Mouse (Mus musculus): ENCODE measurements around the gene Trim65. TPM values are rescaled to one million over a fixed set of nuclear protein-coding genes. Genes with fewer than 3 reads are reported as not detected.
"Not testable (repeated sequence)": the region's sequence is repeated elsewhere in the genome, so short reads cannot be mapped to it uniquely, and the experiment has no call there.

Trim65 gene
- polyA plus RNA-seq, 1 experiment = 22.4 TPM

GRCm38 (mm10) chr11:116129091-116129790 lies 1.7 kb downstream of the Trim65 start:
- TF ChIP-seq POLR2A (IDR thresholded peaks at IDR 0.05; ENCODE audit: borderline replicate concordance, low read depth, low read length) = no peak
- TF ChIP-seq CTCF (IDR thresholded peaks at IDR 0.05; ENCODE audit: low read depth, low read length) = no peak
- Histone ChIP-seq H3K4me3 (ENCODE audit: insufficient read depth, low read length) (peak overlapping the region; percentile 65), H3K4me1 (ENCODE audit: control insufficient read depth, insufficient read depth, low read length) (peaks cover 23% of the 10 kb centered on the region), H3K27ac (ENCODE audit: insufficient read depth, low read depth, low read length) (peak overlapping the region; percentile 66)

DNA sequence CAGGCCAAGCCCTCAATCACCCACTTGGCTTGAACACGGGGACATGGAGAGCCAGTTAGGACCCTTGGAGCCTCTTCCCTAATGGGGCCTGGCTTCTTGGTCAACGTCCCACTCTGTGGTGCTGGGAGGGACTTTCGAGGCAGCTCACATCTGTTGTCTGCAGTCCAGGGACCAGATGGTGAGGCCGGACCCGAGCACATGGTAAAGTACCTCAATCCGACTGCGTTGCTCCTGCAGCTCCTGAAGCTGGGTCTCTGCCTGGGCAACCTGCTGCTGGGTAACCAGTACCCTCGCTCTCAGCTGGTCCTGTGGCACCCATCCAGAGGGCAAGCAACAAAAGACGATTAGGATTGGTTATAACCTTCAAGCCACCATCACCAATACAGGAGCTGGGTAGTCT lies 2.9 kb downstream of the Trim65 start:
- no peak overlapping the region for H3K27ac ChIP-seq (ENCODE audit: insufficient read depth, low read depth, low read length)
- no peak overlapping the region for H3K4me3 ChIP-seq (ENCODE audit: insufficient read depth, low read length)
- TF ChIP-seq CTCF (IDR thresholded peaks at IDR 0.05; ENCODE audit: low read depth, low read length) = no peak
- no peak for TF ChIP-seq POLR2A (IDR thresholded peaks at IDR 0.05; ENCODE audit: borderline replicate concordance, low read depth, low read length)
- peaks cover 23% of the 10 kb centered on the region for H3K4me1 ChIP-seq (ENCODE audit: control insufficient read depth, insufficient read depth, low read length)

DNA sequence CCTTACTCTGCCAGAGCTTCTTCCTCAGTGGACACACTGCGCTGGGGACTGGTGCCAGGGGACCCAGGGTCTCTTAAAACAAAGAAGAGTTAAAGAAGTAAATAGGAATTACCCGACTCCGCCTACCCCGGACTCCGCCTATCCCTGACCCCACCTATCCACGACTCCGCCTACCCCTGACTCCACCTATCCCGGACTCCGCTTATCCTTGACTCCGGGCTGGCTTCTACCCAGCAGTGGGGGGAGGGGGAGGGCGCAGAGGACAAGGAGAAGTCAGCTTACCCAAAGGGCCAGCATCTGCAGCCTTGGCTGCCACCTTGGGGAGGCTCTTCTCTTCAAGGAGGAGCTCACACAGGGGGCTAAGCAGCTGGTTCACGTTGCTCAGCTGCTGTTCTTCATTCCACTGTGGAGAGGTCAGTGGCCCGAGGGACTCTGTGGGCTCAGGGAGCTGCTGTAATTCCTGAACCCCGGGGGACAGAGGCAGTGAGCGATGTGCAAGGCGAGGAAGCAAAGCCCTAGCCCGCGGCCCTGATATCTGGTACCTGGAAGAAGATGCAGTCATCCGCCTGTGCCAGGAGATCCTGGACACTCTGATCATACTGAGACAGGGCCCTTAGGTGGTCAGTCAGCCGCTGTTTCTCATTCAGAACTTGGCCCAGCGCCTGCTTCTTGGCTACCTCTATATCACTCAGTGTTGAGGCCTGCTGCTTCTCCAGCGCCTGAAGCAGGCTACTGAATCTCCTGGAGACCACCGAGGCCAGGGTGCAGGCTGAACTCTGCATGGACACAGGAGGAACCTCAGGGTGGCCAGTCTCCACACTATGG lies 3.6 kb downstream of the Trim65 start, which contains the start of gene Trim47:
TSS of gene Trim47 (minus strand) at position 55 of the 825 bp plus-strand sequence.
- TF ChIP-seq CTCF (IDR thresholded peaks at IDR 0.05; ENCODE audit: low read depth, low read length) = no peak
- TF ChIP-seq POLR2A (IDR thresholded peaks at IDR 0.05; ENCODE audit: borderline replicate concordance, low read depth, low read length) = no peak
- no peak within 1 kb of the TSS for H3K27ac ChIP-seq (ENCODE audit: insufficient read depth, low read depth, low read length)
- no peak within 1 kb of the TSS for H3K4me3 ChIP-seq (ENCODE audit: insufficient read depth, low read length)
- H3K4me1 ChIP-seq (ENCODE audit: control insufficient read depth, insufficient read depth, low read length) = peaks cover 17% of the 10 kb centered on the region

DNA sequence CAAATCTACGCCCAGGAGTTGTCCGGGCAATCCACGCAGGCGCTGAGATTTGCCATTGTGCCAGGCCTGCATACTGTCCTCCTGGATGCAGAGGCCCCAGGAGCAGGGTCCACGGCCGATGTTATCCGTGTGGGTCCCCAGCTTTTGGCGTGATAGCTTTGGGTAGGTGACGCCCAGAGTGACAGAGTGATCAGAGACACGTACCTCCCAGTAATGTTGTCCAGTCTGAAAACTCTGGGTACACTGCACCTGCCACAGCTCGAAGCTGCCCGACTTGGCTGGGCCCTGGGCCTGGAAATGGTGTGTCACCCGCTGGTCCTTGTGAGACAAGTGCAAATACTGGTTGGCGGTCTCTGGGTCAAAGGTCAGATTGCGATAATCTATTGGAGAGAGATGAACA lies 4.7 kb downstream of the Trim65 start:
- TF ChIP-seq POLR2A (IDR thresholded peaks at IDR 0.05; ENCODE audit: borderline replicate concordance, low read depth, low read length) (no peak), CTCF (IDR thresholded peaks at IDR 0.05; ENCODE audit: low read depth, low read length) (no peak)
- Histone ChIP-seq H3K27ac (ENCODE audit: insufficient read depth, low read depth, low read length) (no peak overlapping the region), H3K4me1 (ENCODE audit: control insufficient read depth, insufficient read depth, low read length) (peaks cover 8% of the 10 kb centered on the region), H3K4me3 (ENCODE audit: insufficient read depth, low read length) (no peak overlapping the region)

DNA sequence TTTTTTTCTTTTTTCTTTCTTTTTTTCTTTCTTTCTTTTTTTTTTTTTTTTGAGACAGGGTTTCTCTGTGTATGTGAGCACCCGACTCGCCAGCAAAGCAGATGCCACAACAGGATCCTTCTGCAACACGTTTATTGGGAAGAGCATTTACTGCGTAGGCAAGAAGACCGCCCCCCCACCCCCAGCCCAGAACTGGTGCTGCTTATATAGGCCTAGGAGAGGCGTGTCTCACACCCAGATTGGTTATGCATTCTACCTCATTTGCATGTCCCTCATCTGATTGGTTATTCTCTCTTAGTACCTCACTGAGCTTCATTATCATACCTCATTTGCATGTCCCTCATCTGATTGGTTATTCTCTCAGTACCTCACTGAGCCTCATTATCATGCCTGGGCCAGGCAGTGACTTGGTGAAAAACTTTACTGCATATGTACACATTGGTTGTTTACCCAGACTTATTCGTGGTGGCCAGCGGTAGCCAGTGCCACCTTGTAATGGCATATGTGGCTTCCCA lies 9.1 kb downstream of the Trim65 start:
- H3K27ac ChIP-seq (ENCODE audit: insufficient read depth, low read depth, low read length); H3K4me1 ChIP-seq (ENCODE audit: control insufficient read depth, insufficient read depth, low read length); H3K4me3 ChIP-seq (ENCODE audit: insufficient read depth, low read length): not testable (repeated sequence)

DNA sequence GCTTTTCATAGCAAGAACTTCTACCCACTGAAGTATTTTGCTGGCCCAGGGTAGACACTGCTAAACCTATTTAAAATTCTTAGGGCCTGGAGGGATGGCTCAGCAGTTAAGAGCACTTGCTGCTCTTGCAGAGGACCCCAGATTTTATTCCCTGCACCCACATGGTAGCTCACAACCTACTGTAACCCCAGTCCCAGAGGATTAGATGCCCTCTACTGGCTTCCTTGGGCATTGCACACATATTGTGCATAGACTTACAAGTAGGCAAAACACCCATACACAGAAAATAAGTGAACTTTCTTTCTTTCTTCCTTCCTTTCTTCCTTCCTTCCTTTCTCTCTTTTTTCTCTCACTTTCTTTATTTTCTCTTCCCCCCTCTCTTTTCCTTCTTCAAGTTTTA lies 13.1 kb downstream of the Trim65 start:
- no peak overlapping the region for H3K27ac ChIP-seq (ENCODE audit: insufficient read depth, low read depth, low read length)
- no peak overlapping the region for H3K4me3 ChIP-seq (ENCODE audit: insufficient read depth, low read length)
- H3K4me1 ChIP-seq (ENCODE audit: control insufficient read depth, insufficient read depth, low read length) = no peaks in the 10 kb centered on the region
- TF ChIP-seq POLR2A (IDR thresholded peaks at IDR 0.05; ENCODE audit: borderline replicate concordance, low read depth, low read length) (no peak), CTCF (IDR thresholded peaks at IDR 0.05; ENCODE audit: low read depth, low read length) (no peak)

GRCm38 (mm10) chr11:116117241-116117640 lies 13.7 kb downstream of the Trim65 start:
- no peak for TF ChIP-seq POLR2A (IDR thresholded peaks at IDR 0.05; ENCODE audit: borderline replicate concordance, low read depth, low read length)
- no peak overlapping the region for H3K27ac ChIP-seq (ENCODE audit: insufficient read depth, low read depth, low read length)
- H3K4me3 ChIP-seq (ENCODE audit: insufficient read depth, low read length) = no peak overlapping the region
- peaks cover under 1% of the 10 kb centered on the region; the same call in 1 of the 2 replicates for H3K4me1 ChIP-seq (ENCODE audit: control insufficient read depth, insufficient read depth, low read length)

DNA sequence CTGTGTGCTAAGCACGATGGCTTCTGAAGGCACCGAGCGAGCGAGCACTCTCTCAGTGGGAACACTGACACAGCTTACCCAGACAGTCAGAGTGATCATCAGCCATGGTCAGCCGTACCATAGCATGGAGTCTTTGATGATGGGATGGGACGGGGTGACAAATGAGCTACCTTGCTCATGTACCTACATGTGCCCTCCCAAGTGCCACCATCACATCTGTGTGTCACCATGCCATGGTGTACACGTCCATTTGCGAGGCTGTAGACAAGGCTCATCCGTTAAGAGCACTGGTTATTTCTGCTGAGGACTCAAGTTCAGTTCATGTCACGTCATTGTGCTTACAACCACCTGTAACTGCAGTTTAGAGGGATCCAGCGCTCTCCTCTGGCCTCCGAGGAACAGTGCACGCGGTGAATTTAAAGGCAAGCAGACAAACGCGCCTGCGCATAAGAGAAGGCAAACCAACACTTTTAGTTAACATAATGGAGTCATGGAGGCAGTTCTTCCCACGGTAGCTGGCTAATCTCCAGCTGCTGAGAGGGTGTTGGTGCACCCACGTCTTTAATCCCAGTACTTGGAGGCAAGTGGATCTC lies 19.2 kb downstream of the Trim65 start:
- peak overlapping the region; percentile 99; the same call in 1 of the 2 replicates for H3K27ac ChIP-seq (ENCODE audit: insufficient read depth, low read depth, low read length)
- H3K4me3 ChIP-seq (ENCODE audit: insufficient read depth, low read length) = no peak overlapping the region
- peaks cover 23% of the 10 kb centered on the region for H3K4me1 ChIP-seq (ENCODE audit: control insufficient read depth, insufficient read depth, low read length)
- TF ChIP-seq CTCF (IDR thresholded peaks at IDR 0.05; ENCODE audit: low read depth, low read length) (peak; percentile 8; the same call in 1 of the 2 replicates), POLR2A (IDR thresholded peaks at IDR 0.05; ENCODE audit: borderline replicate concordance, low read depth, low read length) (no peak)

DNA sequence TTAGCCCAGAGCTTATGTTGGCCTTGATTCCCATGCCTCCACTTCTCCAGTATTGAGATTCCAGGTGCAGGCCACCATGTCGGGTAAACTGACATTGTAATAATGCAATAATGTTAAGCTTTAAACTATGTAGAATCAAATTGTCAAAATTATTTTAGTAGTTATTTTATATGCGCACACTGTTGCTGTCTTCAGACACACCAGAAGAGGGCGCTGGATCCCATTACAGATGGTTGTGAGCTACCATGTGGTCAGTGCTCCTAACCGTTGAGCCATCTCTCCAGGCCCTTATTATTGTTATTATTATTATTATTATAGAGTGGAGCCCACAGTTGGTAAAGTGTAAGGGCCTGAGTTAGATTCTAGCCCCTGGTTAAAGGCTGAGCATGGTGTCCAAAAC lies 19.9 kb downstream of the Trim65 start:
- Histone ChIP-seq H3K4me3 (ENCODE audit: insufficient read depth, low read length) (peak overlapping the region; percentile 90), H3K4me1 (ENCODE audit: control insufficient read depth, insufficient read depth, low read length) (peaks cover 23% of the 10 kb centered on the region), H3K27ac (ENCODE audit: insufficient read depth, low read depth, low read length) (peak overlapping the region; percentile 99)
- no peak for TF ChIP-seq POLR2A (IDR thresholded peaks at IDR 0.05; ENCODE audit: borderline replicate concordance, low read depth, low read length)
- peak; percentile 28; the same call in 1 of the 2 replicates for TF ChIP-seq CTCF (IDR thresholded peaks at IDR 0.05; ENCODE audit: low read depth, low read length)
